Mouse (Mus musculus): ENCODE data around the gene Pfas.

DNA sequence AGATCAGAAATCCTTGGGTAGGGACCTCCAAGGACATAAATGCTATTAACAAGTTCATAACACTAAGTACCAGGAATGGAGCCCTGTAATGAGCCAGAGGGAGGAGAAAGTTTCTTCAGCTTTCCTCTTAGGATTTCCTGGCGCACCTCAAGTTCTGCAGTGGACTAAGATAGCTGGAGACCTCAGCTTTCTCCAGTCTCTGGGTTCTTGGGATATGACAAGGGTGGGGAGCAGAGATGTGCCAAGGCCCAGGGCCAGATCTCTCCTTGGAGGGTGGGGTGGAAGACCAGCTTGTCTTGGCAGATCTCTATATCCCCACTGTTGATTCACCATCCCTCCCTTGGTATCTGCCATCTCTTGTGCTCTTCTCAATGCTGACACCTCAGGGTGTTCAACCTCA lies 32.7 kb downstream of the Pfas start:
- TF ChIP-seq CTCF (IDR thresholded peaks at IDR 0.05; ENCODE audit: insufficient read depth, low read depth, low read length) = no peak
- TF ChIP-seq POLR2A (IDR thresholded peaks at IDR 0.05; ENCODE audit: insufficient read depth, low read depth, low read length) = no peak
